Mouse (Mus musculus): ENCODE data around the gene Sirt3. TPM values are rescaled to one million over a fixed set of nuclear protein-coding genes. Genes with fewer than 3 reads are reported as not detected.

Gene Sirt3
- polyA plus RNA-seq (2015; fragmentation: Nextera tagmentation; extraction: Ambion mirVana) = 47.2 and 48.6 TPM in 2 replicates

DNA sequence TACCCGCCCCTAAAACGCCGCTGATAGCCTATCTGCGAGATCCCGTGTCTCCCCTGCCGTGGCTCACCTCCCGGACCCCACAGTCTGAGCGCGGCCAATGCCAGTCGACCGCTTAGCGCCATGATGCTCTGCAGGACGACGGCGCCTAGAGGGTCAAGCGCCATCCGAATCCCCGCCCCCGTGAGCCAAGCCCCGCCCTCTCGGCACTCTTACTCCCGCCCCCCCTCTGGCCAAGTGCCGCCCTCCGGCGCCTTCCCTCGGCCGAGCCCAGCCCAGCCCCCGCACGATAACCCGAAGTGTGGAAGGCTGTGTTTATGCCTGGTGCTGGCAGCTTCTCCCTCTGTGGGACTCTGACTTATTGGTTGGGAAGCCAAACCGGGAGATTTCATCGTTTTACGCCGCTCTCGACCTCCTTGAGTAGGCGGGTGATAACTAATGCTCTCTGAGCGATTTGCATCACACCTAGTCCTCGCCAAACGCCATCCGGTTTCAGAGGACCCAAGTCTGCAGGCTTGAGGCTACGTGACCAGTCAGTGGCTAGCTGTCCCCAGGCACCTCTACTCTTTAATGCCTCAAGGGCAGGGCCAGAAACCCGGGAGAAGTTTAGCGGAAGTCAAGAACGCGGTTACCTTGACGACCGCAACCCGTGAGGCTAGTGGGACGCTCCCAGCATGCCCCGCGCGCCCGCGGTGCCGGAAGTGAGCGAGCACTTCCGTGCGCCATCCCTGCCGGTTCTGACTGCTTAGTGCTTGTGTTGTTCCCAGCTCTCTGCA lies at the start of gene Sirt3, which contains the start of gene Psmd13:
TSS of gene Sirt3 (minus strand) at position 614 of the 773 bp plus-strand sequence.
TSS of gene Psmd13 (plus strand) at position 273 of the 773 bp plus-strand sequence.
- 0 out of 2 replicates have a peak, but pooled peaks cover 3% of the 10 kb centered on the region for H3K4me1 ChIP-seq (replicated peaks; ENCODE audit: insufficient read depth, low read length)
- peak within 1 kb of the TSS; percentile 85 for H3K4me3 ChIP-seq (replicated peaks; ENCODE audit: low read depth, low read length)
- DNase-seq (ENCODE audit: low spot score) = peak; percentile 96
- H3K36me3 ChIP-seq (ENCODE audit: insufficient read depth, low read length) = peaks cover 7% of the 10 kb centered on the region; the same call in 1 of the 2 replicates
- H3K9ac ChIP-seq (ENCODE audit: low read depth, low read length) = peak within 1 kb of the TSS; percentile 86
- no peak; the same call in 1 of the 2 replicates for TF ChIP-seq CTCF (IDR thresholded peaks at IDR 0.05; ENCODE audit: low read depth)
- no peaks in the 10 kb centered on the region for H3K27me3 ChIP-seq (ENCODE audit: insufficient read depth, low read length)
- H3K9me3 ChIP-seq (replicated peaks; ENCODE audit: low read length) = no peaks in the 10 kb centered on the region
- peak; percentile 95 for ATAC-seq (replicated peaks; ENCODE audit: low FRiP score, low read depth)
- H3K27ac ChIP-seq = peak within 1 kb of the TSS; percentile 92
- H3K4me2 ChIP-seq (ENCODE audit: low read length) = peak within 1 kb of the TSS; percentile 89
- under 1% methylated on average over 59 of the region's 59 CpGs for WGBS

- DNase-seq (ENCODE audit: low spot score) = no peak
- no peak for ATAC-seq (replicated peaks; ENCODE audit: low FRiP score, low read depth)
- peaks cover 15% of the 10 kb centered on the region; the same call in 1 of the 2 replicates for H3K27me3 ChIP-seq (ENCODE audit: insufficient read depth, low read length)
- 90% methylated on average over 6 of the region's 6 CpGs for WGBS
- no peak overlapping the region for H3K9ac ChIP-seq (ENCODE audit: low read depth, low read length)
- H3K4me3 ChIP-seq (replicated peaks; ENCODE audit: low read depth, low read length) = no peak overlapping the region
- H3K27ac ChIP-seq = no peak overlapping the region
- H3K9me3 ChIP-seq (replicated peaks; ENCODE audit: low read length) = no peaks in the 10 kb centered on the region
- H3K36me3 ChIP-seq (ENCODE audit: insufficient read depth, low read length) = no peaks in the 10 kb centered on the region
- no peak overlapping the region for H3K4me2 ChIP-seq (ENCODE audit: low read length)
- H3K4me1 ChIP-seq (replicated peaks; ENCODE audit: insufficient read depth, low read length) = no peaks in the 10 kb centered on the region; the same call in 1 of the 2 replicates
- no peak for TF ChIP-seq CTCF (IDR thresholded peaks at IDR 0.05; ENCODE audit: low read depth)
Measured at GRCm38 (mm10) chr7:140927181-140927580, 45.1 kb upstream of the Sirt3 start.

DNA sequence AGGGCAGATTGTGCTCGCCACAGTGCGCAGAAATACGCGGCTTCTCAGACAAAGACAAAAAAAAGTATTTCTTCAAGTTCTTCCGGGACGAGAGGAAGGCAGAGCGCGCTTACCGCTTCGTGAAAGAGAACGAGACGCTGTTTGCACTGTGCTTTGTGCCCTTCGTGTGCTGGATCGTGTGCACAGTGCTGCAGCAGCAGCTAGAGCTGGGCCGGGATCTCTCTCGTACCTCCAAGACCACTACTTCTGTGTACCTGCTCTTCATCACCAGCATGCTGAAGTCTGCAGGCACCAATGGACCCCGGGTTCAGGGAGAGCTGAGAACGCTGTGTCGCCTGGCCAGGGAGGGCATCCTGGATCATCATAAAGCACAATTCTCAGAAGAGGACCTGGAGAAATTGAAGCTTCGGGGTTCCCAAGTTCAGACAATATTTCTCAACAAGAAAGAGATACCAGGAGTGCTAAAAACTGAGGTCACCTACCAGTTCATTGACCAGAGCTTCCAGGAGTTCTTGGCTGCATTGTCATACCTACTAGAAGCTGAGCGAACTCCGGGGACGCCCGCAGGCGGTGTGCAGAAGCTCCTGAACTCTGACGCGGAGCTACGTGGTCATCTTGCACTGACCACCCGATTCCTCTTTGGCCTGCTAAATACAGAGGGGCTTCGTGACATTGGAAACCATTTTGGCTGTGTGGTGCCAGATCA lies 41.1 kb upstream of the Sirt3 start:
- 21% methylated on average over 30 of the region's 30 CpGs for WGBS

GRCm38 (mm10) chr7:140922398-140923069 lies 40.4 kb upstream of the Sirt3 start:
- DNase-seq (ENCODE audit: low spot score) (peak; percentile 67), ATAC-seq (replicated peaks; ENCODE audit: low FRiP score, low read depth) (peak; percentile 85)
- H3K9ac ChIP-seq (ENCODE audit: low read depth, low read length) = no peak overlapping the region
- H3K9me3 ChIP-seq (replicated peaks; ENCODE audit: low read length) = no peaks in the 10 kb centered on the region
- WGBS = under 1% methylated on average over 49 of the region's 49 CpGs
- peak overlapping the region; percentile 6 for H3K4me3 ChIP-seq (replicated peaks; ENCODE audit: low read depth, low read length)
- no peaks in the 10 kb centered on the region; the same call in 1 of the 2 replicates for H3K4me1 ChIP-seq (replicated peaks; ENCODE audit: insufficient read depth, low read length)
- peak overlapping the region; percentile 58 for H3K4me2 ChIP-seq (ENCODE audit: low read length)
- H3K27ac ChIP-seq = no peak overlapping the region
- H3K36me3 ChIP-seq (ENCODE audit: insufficient read depth, low read length) = no peaks in the 10 kb centered on the region
- H3K27me3 ChIP-seq (ENCODE audit: insufficient read depth, low read length) = peaks cover 30% of the 10 kb centered on the region
- no peak for TF ChIP-seq CTCF (IDR thresholded peaks at IDR 0.05; ENCODE audit: low read depth)

More for the DNA sequence above, 41.1 kb upstream of the Sirt3 start:
- Histone ChIP-seq H3K36me3 (ENCODE audit: insufficient read depth, low read length) (no peaks in the 10 kb centered on the region), H3K27ac (no peak overlapping the region), H3K4me2 (ENCODE audit: low read length) (peak overlapping the region; percentile 58), H3K4me3 (replicated peaks; ENCODE audit: low read depth, low read length) (no peak overlapping the region; the same call in 1 of the 2 replicates), H3K27me3 (ENCODE audit: insufficient read depth, low read length) (peaks cover 30% of the 10 kb centered on the region), H3K4me1 (replicated peaks; ENCODE audit: insufficient read depth, low read length) (no peaks in the 10 kb centered on the region; the same call in 1 of the 2 replicates), H3K9me3 (replicated peaks; ENCODE audit: low read length) (no peaks in the 10 kb centered on the region), H3K9ac (ENCODE audit: low read depth, low read length) (no peak overlapping the region)
- no peak for TF ChIP-seq CTCF (IDR thresholded peaks at IDR 0.05; ENCODE audit: low read depth)
- ATAC-seq (replicated peaks; ENCODE audit: low FRiP score, low read depth) (no peak), DNase-seq (ENCODE audit: low spot score) (no peak)

GRCm38 (mm10) chr7:140921225-140921975 lies 39.3 kb upstream of the Sirt3 start:
- TF ChIP-seq CTCF (IDR thresholded peaks at IDR 0.05; ENCODE audit: low read depth) = no peak
- Histone ChIP-seq H3K4me3 (replicated peaks; ENCODE audit: low read depth, low read length) (no peak overlapping the region), H3K9ac (ENCODE audit: low read depth, low read length) (no peak overlapping the region), H3K4me1 (replicated peaks; ENCODE audit: insufficient read depth, low read length) (no peaks in the 10 kb centered on the region; the same call in 1 of the 2 replicates), H3K4me2 (ENCODE audit: low read length) (0 out of 2 replicates have a peak overlapping the region, but pooled peaks have one; percentile 58), H3K9me3 (replicated peaks; ENCODE audit: low read length) (no peaks in the 10 kb centered on the region), H3K36me3 (ENCODE audit: insufficient read depth, low read length) (no peaks in the 10 kb centered on the region), H3K27me3 (ENCODE audit: insufficient read depth, low read length) (peaks cover 30% of the 10 kb centered on the region), H3K27ac (no peak overlapping the region)
- ATAC-seq (replicated peaks; ENCODE audit: low FRiP score, low read depth) = no peak
- 22% methylated on average over 22 of the region's 22 CpGs for WGBS
- DNase-seq (ENCODE audit: low spot score) = peak; percentile 17

Data from kidney, postnatal 0 days (tissue).